Mouse (Mus musculus): ENCODE measurements around the gene Vps13d. TPM values are rescaled to one million over a fixed set of nuclear protein-coding genes. Genes with fewer than 3 reads are reported as not detected.

Gene Vps13d
- polyA plus RNA-seq, 1 experiment from 2014 or later: 7.9 TPM

DNA sequence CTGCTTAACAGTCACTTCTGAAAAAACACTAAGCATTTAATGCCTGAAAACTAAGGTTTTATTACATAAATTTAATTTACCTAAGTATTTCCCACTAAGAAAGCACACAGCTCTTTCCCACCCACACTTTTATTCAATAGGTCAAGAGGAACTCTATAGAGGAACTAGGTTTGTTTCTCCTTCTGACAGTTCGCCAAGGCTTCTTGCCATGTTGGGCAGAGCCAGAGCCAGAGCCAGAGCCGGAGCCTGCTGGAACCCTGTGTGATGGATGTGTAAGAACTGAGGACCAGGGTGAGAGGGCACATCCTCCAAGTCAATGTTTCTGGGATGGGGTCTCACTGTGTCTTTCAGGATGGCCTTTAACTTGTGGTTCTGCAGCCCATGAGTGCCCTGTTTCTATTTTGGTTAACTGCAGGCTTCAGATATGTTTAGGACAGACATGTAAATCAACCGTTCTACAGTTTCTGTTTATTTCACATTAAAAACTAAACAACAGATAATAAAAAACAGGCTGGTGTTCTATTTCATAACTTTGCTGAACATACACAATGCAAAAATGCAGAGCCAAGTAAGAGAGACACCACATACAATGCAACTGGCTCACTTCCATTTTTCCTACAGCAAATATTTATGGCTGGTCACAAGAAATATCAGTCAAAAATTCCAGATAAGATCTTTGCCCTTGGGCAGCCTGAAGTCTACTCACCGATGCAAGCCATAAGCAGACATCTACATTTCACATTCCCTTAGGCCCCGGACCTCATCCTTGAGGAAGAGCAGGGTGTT is 157.0 kb downstream of the Vps13d start:
- 95% methylated on average over 5 of the region's 5 CpGs for WGBS
- Histone ChIP-seq H3K9ac (replicated peaks) (no peak overlapping the region), H3K36me3 (peaks cover 23% of the 10 kb centered on the region), H3K9me3 (no peaks in the 10 kb centered on the region), H3K4me2 (replicated peaks) (no peak overlapping the region), H3K27ac (replicated peaks) (no peak overlapping the region), H3K27me3 (no peaks in the 10 kb centered on the region), H3K4me1 (peaks cover 9% of the 10 kb centered on the region), H3K4me3 (no peak overlapping the region)
- ATAC-seq (ENCODE audit: low FRiP score, low read depth): no peak

DNA sequence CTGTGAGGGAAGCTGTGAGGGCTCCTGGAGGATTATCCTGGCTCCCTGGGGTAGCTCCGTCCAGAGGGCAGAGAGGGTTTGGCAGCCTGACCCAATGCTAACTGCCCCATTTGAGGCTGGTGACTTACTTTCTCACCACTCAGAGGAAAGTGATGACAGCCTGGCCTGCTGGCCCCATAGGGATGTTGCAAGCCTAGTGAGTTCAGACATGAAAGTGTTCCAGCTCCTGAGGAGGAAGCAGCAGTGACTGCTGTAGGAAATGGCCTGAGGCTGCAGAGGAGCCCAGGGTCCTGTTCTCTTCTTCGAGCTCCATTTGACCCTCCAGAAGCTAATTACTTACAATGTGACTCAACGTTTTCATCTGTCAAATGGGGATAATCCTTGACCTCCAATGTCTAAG is 157.8 kb downstream of the Vps13d start:
- H3K9ac ChIP-seq (replicated peaks): no peak overlapping the region
- no peak overlapping the region for H3K27ac ChIP-seq (replicated peaks)
- no peak overlapping the region for H3K4me2 ChIP-seq (replicated peaks)
- peaks cover 14% of the 10 kb centered on the region for H3K36me3 ChIP-seq
- peaks cover 9% of the 10 kb centered on the region for H3K4me1 ChIP-seq
- no peak overlapping the region for H3K4me3 ChIP-seq
- ATAC-seq (ENCODE audit: low FRiP score, low read depth): no peak
- 59% methylated on average over 3 of the region's 3 CpGs for WGBS
- no peaks in the 10 kb centered on the region for H3K27me3 ChIP-seq
- no peaks in the 10 kb centered on the region for H3K9me3 ChIP-seq

DNA sequence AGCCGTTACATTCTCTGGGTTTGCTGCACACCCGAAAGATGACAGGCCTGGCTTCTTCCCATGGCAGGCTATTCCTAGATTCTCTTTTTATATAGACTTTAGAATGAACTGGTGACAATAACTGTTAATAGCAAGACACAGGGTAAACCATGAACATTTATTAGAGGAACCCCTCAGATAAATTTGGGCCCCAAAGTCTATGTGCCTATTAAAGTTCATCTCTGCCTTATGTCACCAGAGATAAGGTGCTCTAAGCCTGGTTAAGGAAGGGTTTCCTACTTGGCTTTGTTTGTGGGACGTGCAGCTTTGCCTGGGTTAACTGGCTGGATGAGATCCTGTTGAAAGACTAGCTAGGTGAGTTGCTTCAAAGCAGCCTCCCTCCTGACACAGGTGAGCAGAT is 159.4 kb downstream of the Vps13d start:
- no peak overlapping the region for H3K27ac ChIP-seq (replicated peaks)
- H3K9me3 ChIP-seq: no peaks in the 10 kb centered on the region
- no peaks in the 10 kb centered on the region for H3K27me3 ChIP-seq
- H3K9ac ChIP-seq (replicated peaks): no peak overlapping the region
- WGBS: 80% methylated on average over 3 of the region's 3 CpGs
- peaks cover 11% of the 10 kb centered on the region; the same call in 1 of the 2 replicates for H3K36me3 ChIP-seq
- peaks cover 9% of the 10 kb centered on the region for H3K4me1 ChIP-seq
- no peak overlapping the region for H3K4me3 ChIP-seq
- H3K4me2 ChIP-seq (replicated peaks): no peak overlapping the region
- ATAC-seq (ENCODE audit: low FRiP score, low read depth): no peak

DNA sequence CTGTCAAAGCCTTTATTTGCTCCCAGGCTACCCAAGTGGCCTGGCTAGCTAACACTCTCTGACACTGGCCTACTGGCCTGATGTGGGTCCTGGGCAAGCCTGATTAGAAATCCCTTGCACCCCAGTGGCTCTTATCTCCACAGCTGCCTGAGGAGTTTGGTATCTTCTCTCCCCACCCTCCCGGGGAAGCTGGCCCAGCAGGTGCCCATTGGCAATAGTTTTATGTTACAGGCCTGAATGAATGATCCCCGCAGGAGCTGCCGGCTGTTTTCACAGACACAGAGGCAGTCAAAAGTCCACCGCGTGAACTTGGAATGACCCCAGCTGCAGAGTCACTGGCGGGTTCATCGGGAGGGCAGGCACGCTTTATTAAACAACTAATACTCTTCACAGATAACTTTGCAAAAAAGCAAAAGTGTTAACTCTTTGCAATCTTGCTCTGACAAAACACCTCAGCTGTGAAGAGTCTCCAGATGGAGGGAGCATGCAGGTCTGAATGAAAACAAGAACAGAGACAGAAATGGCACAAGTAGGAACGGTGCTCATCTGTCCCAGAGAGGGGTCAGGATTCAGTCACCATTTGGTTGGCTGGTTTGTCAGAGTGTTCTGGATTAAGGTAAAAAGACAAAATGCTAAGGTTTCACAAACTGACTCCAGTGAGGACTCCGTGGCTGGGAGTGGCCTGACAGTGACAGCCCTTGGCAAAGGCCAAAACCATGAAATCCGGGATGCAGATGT is 160.1 kb downstream of the Vps13d start:
- WGBS: 17% methylated on average over 11 of the region's 11 CpGs
- Histone ChIP-seq H3K27me3 (no peaks in the 10 kb centered on the region), H3K4me2 (replicated peaks) (no peak overlapping the region), H3K9me3 (no peaks in the 10 kb centered on the region), H3K27ac (replicated peaks) (no peak overlapping the region; the same call in 1 of the 2 replicates), H3K9ac (replicated peaks) (no peak overlapping the region), H3K4me3 (no peak overlapping the region), H3K36me3 (peaks cover 11% of the 10 kb centered on the region; the same call in 1 of the 2 replicates), H3K4me1 (peaks cover 9% of the 10 kb centered on the region)
- no peak for ATAC-seq (ENCODE audit: low FRiP score, low read depth)

DNA sequence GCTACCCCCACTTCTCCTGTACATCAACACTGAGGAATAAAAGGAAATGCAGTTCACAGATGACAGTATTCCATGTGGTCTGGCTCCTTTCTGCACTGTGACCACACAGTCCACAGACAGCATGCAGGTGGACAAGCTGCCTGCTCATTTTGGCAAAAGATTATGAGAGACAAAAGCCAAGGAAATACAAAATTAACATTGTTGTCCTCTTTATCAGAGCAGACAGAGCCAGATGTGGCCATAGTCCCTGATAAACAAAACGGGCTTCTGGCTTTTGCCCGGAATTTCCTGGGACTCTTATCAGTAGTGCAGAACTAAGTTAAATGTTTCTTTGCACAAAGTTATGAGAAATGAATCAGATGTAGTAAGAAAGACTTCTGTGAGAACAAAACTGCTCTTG is 161.4 kb downstream of the Vps13d start:
- H3K27me3 ChIP-seq: no peaks in the 10 kb centered on the region
- no peak overlapping the region for H3K4me2 ChIP-seq (replicated peaks)
- peaks cover 11% of the 10 kb centered on the region; the same call in 1 of the 2 replicates for H3K36me3 ChIP-seq
- H3K9ac ChIP-seq (replicated peaks): no peak overlapping the region
- H3K9me3 ChIP-seq: no peaks in the 10 kb centered on the region
- no peak overlapping the region for H3K4me3 ChIP-seq
- WGBS: 78% methylated on average over 2 of the region's 2 CpGs
- peaks cover 9% of the 10 kb centered on the region for H3K4me1 ChIP-seq
- H3K27ac ChIP-seq (replicated peaks): no peak overlapping the region
- no peak for ATAC-seq (ENCODE audit: low FRiP score, low read depth)

DNA sequence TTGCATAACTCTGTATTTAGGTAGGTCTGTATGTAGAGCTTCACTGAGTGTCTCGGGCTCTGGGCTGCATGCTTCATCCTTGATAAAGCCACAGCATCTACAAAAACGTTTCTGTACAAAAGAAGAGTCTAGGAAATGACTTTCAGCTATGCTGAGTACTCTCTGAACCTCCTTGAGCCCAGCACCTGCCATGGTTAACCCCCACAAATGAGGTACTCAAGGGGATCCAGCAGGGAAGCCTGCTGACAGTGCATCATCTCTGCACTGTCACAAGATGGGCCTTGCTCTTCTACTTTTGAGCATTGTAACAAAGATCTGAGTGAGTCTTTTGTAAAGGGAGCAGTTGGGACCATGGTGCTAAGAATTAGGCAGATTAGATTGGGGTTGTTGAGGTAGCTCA is 162.2 kb downstream of the Vps13d start:
- Histone ChIP-seq H3K4me2 (replicated peaks) (no peak overlapping the region), H3K9ac (replicated peaks) (no peak overlapping the region), H3K4me1 (peaks cover 9% of the 10 kb centered on the region), H3K27me3 (no peaks in the 10 kb centered on the region), H3K27ac (replicated peaks) (no peak overlapping the region), H3K9me3 (no peaks in the 10 kb centered on the region), H3K36me3 (peaks cover 11% of the 10 kb centered on the region; the same call in 1 of the 2 replicates), H3K4me3 (no peak overlapping the region)
- WGBS: 71% methylated on average over 2 of the region's 2 CpGs
- no peak for ATAC-seq (ENCODE audit: low FRiP score, low read depth)

DNA sequence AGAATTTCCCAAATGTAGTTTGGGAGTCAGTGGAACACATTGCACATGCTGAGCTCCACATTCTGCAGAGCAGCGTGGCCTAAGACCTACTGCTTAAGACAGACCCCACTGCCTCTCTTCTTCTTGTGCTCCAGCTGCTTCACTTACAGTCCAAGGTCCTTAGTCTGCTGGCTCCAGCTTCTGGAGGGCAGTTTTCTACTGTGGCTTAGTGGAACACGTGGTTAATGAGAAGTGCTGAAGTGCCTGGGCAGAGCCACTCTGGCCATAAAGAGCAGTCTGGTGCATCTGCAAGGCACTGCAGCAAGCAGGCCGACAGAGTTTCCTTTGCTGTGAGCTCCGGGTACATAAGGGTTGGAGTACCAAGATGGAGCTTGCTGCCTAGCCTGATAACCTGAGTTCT is 163.3 kb downstream of the Vps13d start:
- 88% methylated on average over 4 of the region's 4 CpGs for WGBS
- Histone ChIP-seq H3K9me3 (no peaks in the 10 kb centered on the region), H3K36me3 (0 out of 2 replicates have a peak, but pooled peaks cover 4% of the 10 kb centered on the region), H3K9ac (replicated peaks) (no peak overlapping the region), H3K4me3 (no peak overlapping the region), H3K4me1 (peaks cover 9% of the 10 kb centered on the region), H3K27me3 (no peaks in the 10 kb centered on the region), H3K4me2 (replicated peaks) (no peak overlapping the region), H3K27ac (replicated peaks) (no peak overlapping the region)
- ATAC-seq (ENCODE audit: low FRiP score, low read depth): no peak

DNA sequence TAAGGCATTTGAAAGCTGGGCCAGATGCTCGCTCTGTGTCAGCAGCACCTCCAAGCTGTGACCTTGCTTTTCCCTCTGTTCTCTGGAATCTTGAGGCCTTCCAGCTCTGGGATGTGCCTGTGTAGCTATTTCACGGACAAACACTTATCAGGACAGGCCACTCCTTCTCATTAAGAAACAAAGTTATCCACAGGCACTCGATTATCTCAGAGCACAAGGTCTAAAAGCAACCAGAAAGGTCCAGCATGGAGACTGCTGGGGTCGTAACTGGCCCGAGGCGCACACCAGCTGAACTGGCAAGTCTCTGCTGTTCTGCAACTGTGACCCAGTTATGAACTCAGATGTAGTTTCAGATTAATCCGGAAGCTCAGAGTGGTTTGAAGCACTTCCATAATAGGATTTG is 168.4 kb downstream of the Vps13d start:
- WGBS: 80% methylated on average over 7 of the region's 7 CpGs
- no peak for ATAC-seq (ENCODE audit: low FRiP score, low read depth)
- H3K27ac ChIP-seq (replicated peaks): no peak overlapping the region

DNA sequence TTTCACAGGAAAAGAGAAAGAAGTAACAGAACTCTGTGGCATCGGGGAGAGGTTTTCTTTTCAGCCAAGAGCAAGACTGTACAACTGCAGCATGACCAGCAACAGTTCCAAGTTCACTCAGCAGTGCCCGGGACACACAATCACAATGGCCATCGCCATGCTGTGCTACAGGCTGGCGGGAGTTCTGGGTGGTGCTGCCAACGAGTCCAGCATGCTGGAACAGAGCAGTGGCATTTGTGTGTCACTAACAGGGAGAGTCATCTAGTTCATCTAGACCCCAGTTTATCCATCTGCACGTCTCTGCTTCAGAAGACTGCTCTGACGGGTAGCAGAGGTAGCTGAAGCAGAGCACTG is 169.4 kb downstream of the Vps13d start:
- no peak overlapping the region for H3K27ac ChIP-seq (replicated peaks)
- no peak overlapping the region for H3K9ac ChIP-seq (replicated peaks)
- H3K4me3 ChIP-seq: no peak overlapping the region
- H3K9me3 ChIP-seq: no peaks in the 10 kb centered on the region
- H3K27me3 ChIP-seq: no peaks in the 10 kb centered on the region
- no peaks in the 10 kb centered on the region for H3K4me1 ChIP-seq
- no peaks in the 10 kb centered on the region for H3K36me3 ChIP-seq
- 83% methylated on average over 7 of the region's 7 CpGs for WGBS
- H3K4me2 ChIP-seq (replicated peaks): no peak overlapping the region
- ATAC-seq (ENCODE audit: low FRiP score, low read depth): no peak

More for the DNA sequence above, 168.4 kb downstream of the Vps13d start:
- Histone ChIP-seq H3K36me3 (0 out of 2 replicates have a peak, but pooled peaks cover 2% of the 10 kb centered on the region), H3K4me1 (no peaks in the 10 kb centered on the region), H3K27me3 (no peaks in the 10 kb centered on the region), H3K9me3 (no peaks in the 10 kb centered on the region), H3K4me2 (replicated peaks) (no peak overlapping the region), H3K4me3 (no peak overlapping the region), H3K9ac (replicated peaks) (no peak overlapping the region)

DNA sequence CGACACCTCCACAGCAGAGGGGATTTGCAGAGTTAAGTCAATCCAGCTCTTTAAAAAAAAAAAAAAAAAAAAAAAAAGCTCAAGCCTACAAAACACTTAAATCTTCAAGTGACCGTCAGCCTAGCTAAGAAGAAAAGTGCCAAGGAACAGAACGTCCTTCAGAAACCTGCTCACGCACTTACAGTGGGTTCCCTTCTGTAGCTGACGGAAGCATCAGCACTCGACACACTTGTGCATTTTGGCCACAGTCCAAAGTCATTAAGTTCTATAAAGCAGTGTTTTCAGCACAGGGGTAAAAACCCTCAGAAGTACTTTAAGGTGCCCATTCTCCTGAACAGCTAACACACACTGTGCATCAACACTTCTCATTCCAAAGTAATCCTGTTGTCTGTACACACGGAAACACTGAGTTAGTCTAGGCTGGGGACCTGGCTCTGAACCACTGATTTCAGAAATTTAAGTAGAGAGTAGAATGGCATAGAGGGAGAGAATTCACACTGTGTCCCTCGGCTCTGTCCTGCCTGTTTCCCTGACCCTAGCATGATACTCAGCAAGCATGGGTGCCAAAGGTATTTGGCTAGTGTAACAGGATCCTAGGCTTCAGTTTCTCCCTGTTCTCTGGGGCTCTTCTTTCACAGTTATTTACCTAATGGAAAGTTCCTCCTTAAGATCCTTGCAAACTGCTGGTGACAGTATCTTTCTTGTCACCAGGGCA is 170.0 kb downstream of the Vps13d start:
- no peak for ATAC-seq (ENCODE audit: low FRiP score, low read depth)
- H3K9me3 ChIP-seq: no peaks in the 10 kb centered on the region
- WGBS: 62% methylated on average over 8 of the region's 8 CpGs

DNA sequence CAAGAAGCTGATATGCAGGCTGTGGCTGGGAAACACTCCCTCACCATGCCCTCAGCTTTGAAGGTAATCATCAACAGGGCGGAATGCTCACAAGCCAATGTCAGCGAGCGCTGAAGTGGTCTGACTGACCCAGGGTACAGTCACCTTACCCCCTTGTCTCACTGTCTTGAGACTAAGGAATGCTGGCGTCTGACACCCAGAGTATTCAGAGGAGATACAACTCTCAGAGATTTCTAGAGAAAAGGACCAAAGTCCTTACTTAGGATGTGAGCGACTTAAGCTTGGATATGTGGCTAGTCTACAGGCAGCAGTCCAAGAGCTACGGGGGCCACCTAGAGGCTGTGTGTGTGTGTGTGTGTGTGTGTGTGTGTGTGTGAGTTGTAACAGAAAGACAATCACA is 170.9 kb downstream of the Vps13d start:
- Histone ChIP-seq H3K27me3 (no peaks in the 10 kb centered on the region), H3K4me1 (no peaks in the 10 kb centered on the region), H3K36me3 (0 out of 2 replicates have a peak, but pooled peaks cover 11% of the 10 kb centered on the region), H3K9me3 (no peaks in the 10 kb centered on the region), H3K4me3 (no peak overlapping the region), H3K9ac (replicated peaks) (no peak overlapping the region), H3K4me2 (replicated peaks) (no peak overlapping the region), H3K27ac (replicated peaks) (no peak overlapping the region)
- WGBS: 90% methylated on average over 6 of the region's 6 CpGs
- no peak for ATAC-seq (ENCODE audit: low FRiP score, low read depth)

More for the DNA sequence above, 170.0 kb downstream of the Vps13d start:
- Histone ChIP-seq H3K4me1 (no peaks in the 10 kb centered on the region), H3K27ac (replicated peaks) (no peak overlapping the region), H3K4me2 (replicated peaks) (no peak overlapping the region), H3K36me3 (0 out of 2 replicates have a peak, but pooled peaks cover 2% of the 10 kb centered on the region), H3K4me3 (no peak overlapping the region), H3K9ac (replicated peaks) (no peak overlapping the region), H3K27me3 (no peaks in the 10 kb centered on the region)

DNA sequence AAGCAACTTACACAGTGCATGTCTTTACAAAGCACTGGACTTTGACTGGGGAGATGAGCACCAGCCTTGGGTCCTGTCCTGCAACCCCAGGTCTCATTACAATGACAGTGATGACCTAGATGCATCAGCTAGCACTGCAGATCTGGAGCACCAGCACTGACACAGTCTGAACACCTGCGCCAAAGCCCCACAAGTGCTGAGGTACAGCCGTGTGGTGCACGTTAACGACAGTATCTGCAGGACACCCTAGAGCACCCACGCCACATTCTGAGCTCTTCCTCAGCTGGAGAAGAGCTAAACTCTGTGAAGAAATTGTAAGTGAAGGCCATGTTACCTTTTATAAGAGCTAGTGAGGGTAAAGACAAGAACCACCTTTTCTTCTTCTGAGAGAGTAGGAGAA is 172.0 kb downstream of the Vps13d start:
- no peaks in the 10 kb centered on the region for H3K9me3 ChIP-seq
- no peak overlapping the region for H3K4me2 ChIP-seq (replicated peaks)
- H3K4me1 ChIP-seq: no peaks in the 10 kb centered on the region
- 97% methylated on average over 5 of the region's 5 CpGs for WGBS
- ATAC-seq (ENCODE audit: low FRiP score, low read depth): no peak
- no peaks in the 10 kb centered on the region for H3K27me3 ChIP-seq
- no peak overlapping the region for H3K4me3 ChIP-seq
- peaks cover 17% of the 10 kb centered on the region; the same call in 1 of the 2 replicates for H3K36me3 ChIP-seq
- no peak overlapping the region for H3K27ac ChIP-seq (replicated peaks)
- no peak overlapping the region for H3K9ac ChIP-seq (replicated peaks)

Measured in midbrain, embryonic 12.5 days (tissue).